7 mouse cellular contexts compared by ENCODE assay signal in the genomic region with DNA sequence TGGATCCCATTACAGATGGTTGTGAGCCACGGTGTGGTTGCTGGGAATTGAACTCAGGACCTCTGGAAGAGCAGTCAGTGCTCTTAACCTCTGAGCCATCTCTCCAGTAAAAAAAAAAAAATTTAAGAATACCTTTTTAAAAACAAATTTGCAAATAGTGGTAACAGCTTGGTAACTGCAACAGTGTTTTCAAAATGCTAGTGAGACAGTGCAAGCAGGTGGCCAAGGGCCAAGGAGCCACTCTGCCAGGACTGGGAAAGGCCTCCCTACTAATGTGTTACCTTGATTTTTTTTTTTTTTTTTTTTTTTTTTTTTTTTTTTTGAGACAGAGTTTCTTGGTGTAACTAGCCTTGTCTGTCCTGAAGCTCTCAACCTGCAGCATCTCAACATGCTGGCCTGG. TPM values are rescaled to one million over a fixed set of nuclear protein-coding genes. Genes with fewer than 3 reads are reported as not detected.
DNase-seq lines count a peak whose midpoint lies in the region; ATAC-seq and TF ChIP-seq lines count a peak whose summit lies in the region.
"Not testable (repeated sequence)": the region's sequence is repeated elsewhere in the genome, so short reads cannot be mapped to it uniquely, and the experiment has no call there.

No protein-coding gene starts in this region.

- not testable (repeated sequence) for H3K27ac ChIP-seq in cerebellum, adult 2 months (ENCODE audit: insufficient read depth, low read length); midbrain, postnatal 0 days (ENCODE audit: low read depth, low read length)

- not testable (repeated sequence) for H3K9ac ChIP-seq in midbrain, postnatal 0 days (replicated peaks; ENCODE audit: low read length, poor library complexity, severe bottlenecking)

- not testable (repeated sequence) for H3K9me3 ChIP-seq in midbrain, postnatal 0 days (ENCODE audit: low read length)

- not testable (repeated sequence) for H3K36me3 ChIP-seq in midbrain, postnatal 0 days (ENCODE audit: insufficient read depth, low read length)

- DNase-seq in 3T3-L1 (ENCODE audit: low read depth, low spot score): peak; percentile 49
- peak; percentile 57 for DNase-seq in adrenal gland, adult 2 months
- DNase-seq in cerebellum, adult 2 months: peak; percentile 14 to 25
- DNase-seq in gastrocnemius, postnatal 10 days: peak; percentile 10
- DNase-seq in kidney, adult 11 months: peak; percentile 15
- peak; percentile 27 to 71 for DNase-seq in kidney, postnatal 36 days
- not testable (repeated sequence) for DNase-seq in midbrain, postnatal 0 days (ENCODE audit: low spot score)

- not testable (repeated sequence) for H3K4me3 ChIP-seq in cerebellum, adult 2 months (replicated peaks; ENCODE audit: insufficient read depth, low read depth, low read length); midbrain, postnatal 0 days (ENCODE audit: low read depth, low read length)

- not testable (repeated sequence) for TF ChIP-seq POLR2A in cerebellum, adult 2 months (IDR thresholded peaks at IDR 0.05; ENCODE audit: borderline replicate concordance, insufficient read depth, low read length)

- ATAC-seq in midbrain, postnatal 0 days (ENCODE audit: low FRiP score): not testable (repeated sequence)

- TF ChIP-seq CTCF in cerebellum, adult 2 months (IDR thresholded peaks at IDR 0.05; ENCODE audit: borderline replicate concordance, insufficient read depth, low read depth, low read length); midbrain, postnatal 0 days (IDR thresholded peaks at IDR 0.05): not testable (repeated sequence)

- WGBS in cerebellum, adult 2 months: 87% methylated on average over 1 of the region's 1 CpGs
- WGBS in midbrain, postnatal 0 days: 86% methylated on average over 1 of the region's 1 CpGs

- not testable (repeated sequence) for H3K4me1 ChIP-seq in cerebellum, adult 2 months (ENCODE audit: control insufficient read depth, insufficient read depth, low read length); midbrain, postnatal 0 days (ENCODE audit: insufficient read depth, low read length)

- not testable (repeated sequence) for H3K27me3 ChIP-seq in cerebellum, adult 2 months (ENCODE audit: control insufficient read depth, insufficient read depth, low read length); midbrain, postnatal 0 days (ENCODE audit: insufficient read depth, low read length)

- H3K4me2 ChIP-seq in midbrain, postnatal 0 days (ENCODE audit: low read depth, low read length, poor library complexity, severe bottlenecking): 0 out of 2 replicates have a peak overlapping the region, but pooled peaks have one; percentile 57

RNA-seq across cellular contexts. Expression of gene Ptpn9, which starts 2.5 kb away (rescaled TPM):
- total RNA-seq in adrenal gland, adult 2 months (2021): 10 to 100 TPM; 37.2 to 47.6 TPM
- polyA plus RNA-seq in adrenal gland, adult 2 months (2012; rRNA removed): 134 and 145 TPM in 2 replicates
- 19.2 and 20.5 TPM in 2 replicates for polyA plus RNA-seq in cerebellum, adult 2 months (2012; rRNA removed)
- 10 to 100 TPM; 11.3 to 12.6 TPM for total RNA-seq in gastrocnemius, postnatal 10 days (2021)
- total RNA-seq in midbrain, postnatal 0 days (2014; rRNA removed): 44.4 and 52.2 TPM in 2 replicates
- 20.5 and 21.5 TPM in 2 replicates for polyA plus RNA-seq in midbrain, postnatal 0 days (2015; fragmentation: Nextera tagmentation; extraction: Ambion mirVana)

RNA-seq across cellular contexts. Expression of gene Snupn, which starts 46.5 kb away (rescaled TPM):
- 10 to 100 TPM; 12.0 to 14.3 TPM for total RNA-seq in adrenal gland, adult 2 months (2021)
- 4.0 and 5.8 TPM in 2 replicates for polyA plus RNA-seq in adrenal gland, adult 2 months (2012; rRNA removed)
- 16.3 and 17.6 TPM in 2 replicates for polyA plus RNA-seq in cerebellum, adult 2 months (2012; rRNA removed)
- total RNA-seq in gastrocnemius, postnatal 10 days (2021): 1 to 10 TPM; 6.4 to 6.8 TPM
- 12.7 and 16.9 TPM in 2 replicates for total RNA-seq in midbrain, postnatal 0 days (2014; rRNA removed)
- 20.5 and 21.6 TPM in 2 replicates for polyA plus RNA-seq in midbrain, postnatal 0 days (2015; fragmentation: Nextera tagmentation; extraction: Ambion mirVana)

RNA-seq across cellular contexts. Expression of gene Imp3, which starts 59.9 kb away (rescaled TPM):
- total RNA-seq in adrenal gland, adult 2 months (2021): 100 to 1,000 TPM in 1 of 2 experiments, 10 to 100 TPM in 1; 68.3 to 104 TPM
- 445 and 458 TPM in 2 replicates for polyA plus RNA-seq in adrenal gland, adult 2 months (2012; rRNA removed)
- 89.3 and 93.8 TPM in 2 replicates for polyA plus RNA-seq in cerebellum, adult 2 months (2012; rRNA removed)
- 10 to 100 TPM; 43.0 to 46.6 TPM for total RNA-seq in gastrocnemius, postnatal 10 days (2021)
- total RNA-seq in midbrain, postnatal 0 days (2014; rRNA removed): 131 and 133 TPM in 2 replicates
- polyA plus RNA-seq in midbrain, postnatal 0 days (2015; fragmentation: Nextera tagmentation; extraction: Ambion mirVana): 77.2 and 80.3 TPM in 2 replicates
